Mouse (Mus musculus): ENCODE measurements around the gene Serbp1.

The Serbp1 gene

DNA sequence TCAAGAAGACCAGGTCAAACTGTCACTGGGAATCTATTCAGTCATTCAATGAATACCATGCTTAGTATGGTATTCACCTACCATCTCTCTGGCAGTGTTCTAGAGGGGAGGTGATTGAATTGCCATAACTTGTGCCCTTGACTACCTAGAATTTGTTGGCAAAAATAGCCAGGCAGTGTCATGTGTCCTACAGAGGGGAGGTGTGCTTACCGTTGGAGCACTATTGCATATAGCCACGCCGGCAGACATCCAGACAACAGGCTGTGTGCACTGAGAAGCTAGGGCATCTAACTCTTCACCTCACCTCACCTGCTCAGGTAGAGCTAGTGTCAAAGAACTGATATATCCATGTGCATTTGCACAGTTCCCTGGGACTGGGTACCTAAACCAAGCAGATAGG, 63.3 kb downstream of the Serbp1 start:
- DNase-seq (ENCODE audit: low spot score), result no peak

GRCm38 (mm10) chr6:67302471-67302870, 64.5 kb downstream of the Serbp1 start:
- no peak for DNase-seq (ENCODE audit: low spot score)

DNA sequence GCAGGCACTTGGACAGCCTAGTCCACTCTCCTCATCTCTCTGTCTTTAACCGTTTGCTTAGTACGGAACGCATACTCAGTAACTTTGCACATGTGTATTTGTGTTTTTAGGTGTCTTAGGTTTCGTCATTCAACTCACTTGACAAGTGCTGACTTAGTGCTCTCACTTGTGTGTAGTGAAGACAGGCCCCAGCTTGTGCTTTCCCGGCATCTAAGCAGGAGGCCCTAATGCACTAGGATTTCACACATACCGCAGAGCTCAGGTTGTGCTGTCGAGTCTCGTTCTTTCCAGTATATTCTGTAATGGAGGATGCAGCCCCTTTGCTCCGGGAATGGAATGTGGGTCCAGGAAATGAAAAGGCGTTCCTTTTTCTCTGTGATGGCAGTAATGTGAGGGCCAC, 65.2 kb downstream of the Serbp1 start:
- no peak for DNase-seq (ENCODE audit: low spot score)

GRCm38 (mm10) chr6:67308994-67309393, 71.0 kb downstream of the Serbp1 start:
- no peak for DNase-seq (ENCODE audit: low spot score)

- DNase-seq (ENCODE audit: low spot score), result no peak
These were observed 71.8 kb downstream of the Serbp1 start for GRCm38 (mm10) chr6:67309752-67310151.

DNA sequence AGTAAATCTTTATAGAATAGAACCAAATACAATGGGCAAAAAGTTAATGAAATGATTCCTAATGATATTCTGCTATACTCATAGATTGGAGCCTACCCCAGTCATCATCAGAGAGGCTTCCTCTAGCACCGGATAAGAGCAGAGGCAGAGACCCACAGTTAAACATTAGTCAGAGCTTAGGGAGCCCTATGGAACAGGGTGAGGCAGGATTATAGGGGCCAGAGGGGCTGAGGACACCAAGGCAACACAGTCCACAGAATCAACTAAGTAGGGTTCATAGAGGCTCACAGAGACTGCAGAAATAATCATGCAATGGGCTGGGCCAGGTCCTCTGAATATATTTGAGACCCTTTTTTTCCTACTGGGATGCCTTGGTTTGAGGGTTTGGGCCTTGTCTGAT, 76.7 kb downstream of the Serbp1 start:
- DNase-seq (ENCODE audit: low spot score), result no peak

DNA sequence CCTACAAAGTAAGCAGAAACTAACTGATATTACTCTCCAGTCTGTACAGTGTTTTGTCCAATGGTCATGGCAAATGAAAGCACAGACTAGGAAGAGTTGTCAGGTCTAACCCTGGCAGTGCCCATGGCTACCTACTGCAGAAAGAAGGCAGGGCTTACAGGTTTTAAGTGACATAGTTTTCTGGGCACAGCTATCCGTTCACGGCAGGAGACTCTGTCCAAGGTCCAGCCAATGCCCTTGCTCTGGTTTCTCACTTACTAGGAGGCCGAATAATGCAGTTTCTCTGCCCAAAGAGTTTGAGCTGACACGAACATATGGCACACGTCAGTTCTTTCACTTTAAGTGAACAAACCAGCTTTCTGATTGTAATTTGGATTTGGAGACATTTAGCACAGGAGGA, 79.1 kb downstream of the Serbp1 start:
- DNase-seq (ENCODE audit: low spot score), result no peak

GRCm38 (mm10) chr6:67317827-67318338, 79.9 kb downstream of the Serbp1 start:
- DNase-seq (ENCODE audit: low spot score), result no peak

DNA sequence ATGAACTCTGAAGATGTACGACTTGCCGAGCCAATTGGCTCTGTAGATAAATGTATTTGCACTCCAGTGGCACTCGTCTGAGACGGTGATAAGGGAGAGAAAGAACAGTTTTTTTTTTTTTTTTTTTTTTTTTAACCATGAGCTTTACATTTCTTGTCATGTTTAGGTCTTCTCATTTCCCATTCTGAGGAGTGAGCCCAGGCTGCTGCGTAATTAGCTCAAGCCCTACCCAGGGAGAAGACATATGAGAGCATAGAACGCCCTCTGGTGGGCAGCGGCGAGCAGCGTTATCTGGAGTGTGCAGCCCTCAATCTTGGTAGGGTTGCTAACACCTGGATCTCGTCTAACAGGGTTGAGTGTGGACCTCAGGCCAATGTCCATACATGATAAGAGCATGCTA, 80.5 kb downstream of the Serbp1 start:
- DNase-seq (ENCODE audit: low spot score), result peak; percentile 42

GRCm38 (mm10) chr6:67323788-67324187, 85.8 kb downstream of the Serbp1 start:
- DNase-seq (ENCODE audit: low spot score), result no peak

DNA sequence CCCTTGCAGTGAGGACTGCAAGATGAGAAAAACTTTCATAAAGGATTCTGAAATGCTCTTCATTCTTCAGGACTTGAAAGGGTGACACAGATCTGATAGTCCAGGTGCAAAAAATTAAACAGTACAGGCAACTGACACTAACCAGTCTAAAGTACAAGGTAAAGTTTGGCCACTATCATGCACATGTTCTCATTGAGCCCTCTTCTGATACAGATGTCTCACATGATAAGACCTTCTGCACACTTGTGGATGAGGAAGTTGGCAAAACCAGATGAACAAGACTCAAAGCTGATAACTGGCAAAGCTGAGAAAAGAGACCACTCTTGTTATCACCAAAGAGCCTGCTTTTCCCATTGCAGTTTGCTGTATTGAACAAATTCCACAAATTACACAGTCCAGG, 100.0 kb downstream of the Serbp1 start:
- no peak for DNase-seq (ENCODE audit: low spot score)

DNA sequence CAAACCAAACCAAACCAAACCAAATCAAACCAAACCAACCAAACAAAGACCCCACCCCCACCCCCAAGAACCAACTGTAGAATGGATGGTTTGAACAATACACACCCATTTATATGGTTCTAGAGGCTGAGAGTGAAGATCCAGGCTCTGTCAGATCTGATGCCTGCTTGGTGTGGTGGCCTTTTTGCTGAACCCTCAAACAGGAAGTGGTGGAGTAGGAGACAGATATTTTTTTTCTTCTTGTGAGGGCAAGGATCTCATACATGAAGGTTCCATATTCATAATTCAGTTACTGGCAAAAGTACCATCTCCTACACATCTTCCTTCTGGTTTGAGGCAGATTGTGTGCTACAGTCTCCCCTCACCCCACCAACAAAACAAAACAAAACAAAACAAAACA, 101.5 kb downstream of the Serbp1 start:
- DNase-seq (ENCODE audit: low spot score), result no peak
